Mouse (Mus musculus) midbrain, embryonic 10.5 days (tissue): ENCODE measurements around the gene Sap25. TPM values are rescaled to one million over a fixed set of nuclear protein-coding genes. Genes with fewer than 3 reads are reported as not detected.

Experiments used
- DNase-seq: peaks from one replicate; pipeline ENCODE4 v3.0.0-alpha.2; 2017; ENCODE audit warnings: low spot score
- H3K27ac ChIP-seq: fragments of 300-500 bp; sonication (generic); replicated peaks from 2 replicates; pipeline ENCODE4 v1.5.1; 2016; ENCODE audit warnings: mild to moderate bottlenecking
- H3K27me3 ChIP-seq: fragments of 300-500 bp; sonication (generic); 2 replicates; pipeline ENCODE4 v1.6.1; 2016; ENCODE audit warnings: low read depth, mild to moderate bottlenecking; ENCODE audit not compliant: poor library complexity, severe bottlenecking
- H3K36me3 ChIP-seq: fragments of 300-500 bp; sonication (generic); 2 replicates; pipeline ENCODE4 v1.6.1; 2016; ENCODE audit warnings: mild to moderate bottlenecking, moderate library complexity
- H3K4me1 ChIP-seq: fragments of 300-500 bp; sonication (generic); 2 replicates; pipeline ENCODE4 v1.6.1; 2016
- H3K4me3 ChIP-seq: fragments of 300-500 bp; sonication (generic); 2 replicates; pipeline ENCODE4 v1.5.1; 2016; ENCODE audit warnings: mild to moderate bottlenecking, moderate library complexity
- H3K9me3 ChIP-seq: fragments of 300-500 bp; sonication (generic); replicated peaks from 2 replicates; pipeline ENCODE4 v1.6.1; 2016; ENCODE audit warnings: mild to moderate bottlenecking
- WGBS: fragments of 180-500 bp; shearing (Covaris S2); methylation state at CpG from one replicate; pipeline ENCODE4 v1.1.7; 2016; 5-methylcytosine and 5-hydroxymethylcytosine counted together
- polyA plus RNA-seq: library from polyadenylated mRNA; unstranded; fragments of >200 nt; fragmentation: Nextera tagmentation; extraction: Ambion mirVana; gene quantifications from 2 replicates; pipeline ENCODE4 v1.2.1, GENCODE M21; 2016

Gene Sap25
- polyA plus RNA-seq, 1 experiment from 2014 or later = 7.7 TPM

GRCm38 (mm10) chr5:137674786-137675185, 33.7 kb downstream of the Sap25 start:
- WGBS = 92% methylated on average over 8 of the region's 8 CpGs
- Histone ChIP-seq H3K4me3 (no peak overlapping the region), H3K9me3 (no peaks in the 10 kb centered on the region), H3K36me3 (peaks cover 48% of the 10 kb centered on the region), H3K27ac (no peak overlapping the region), H3K27me3 (no peaks in the 10 kb centered on the region), H3K4me1 (peaks cover 9% of the 10 kb centered on the region; the same call in 1 of the 2 replicates)
- DNase-seq = no peak

GRCm38 (mm10) chr5:137677859-137678258, 36.7 kb downstream of the Sap25 start:
- H3K36me3 ChIP-seq = peaks cover 71% of the 10 kb centered on the region
- no peaks in the 10 kb centered on the region for H3K9me3 ChIP-seq
- 97% methylated on average over 8 of the region's 8 CpGs for WGBS

GRCm38 (mm10) chr5:137678736-137679135, 37.6 kb downstream of the Sap25 start:
- 92% methylated on average over 3 of the region's 3 CpGs for WGBS
- DNase-seq = no peak
- Histone ChIP-seq H3K27me3 (no peaks in the 10 kb centered on the region), H3K4me3 (no peak overlapping the region), H3K4me1 (peaks cover 19% of the 10 kb centered on the region), H3K27ac (no peak overlapping the region), H3K9me3 (no peaks in the 10 kb centered on the region), H3K36me3 (peaks cover 71% of the 10 kb centered on the region)

More at GRCm38 (mm10) chr5:137677859-137678258, 36.7 kb downstream of the Sap25 start:
- no peak for DNase-seq
- Histone ChIP-seq H3K4me1 (peaks cover 10% of the 10 kb centered on the region), H3K27ac (no peak overlapping the region), H3K27me3 (no peaks in the 10 kb centered on the region), H3K4me3 (no peak overlapping the region)

- H3K36me3 ChIP-seq = peaks cover 67% of the 10 kb centered on the region
- 89% methylated on average over 4 of the region's 4 CpGs for WGBS
Measured at GRCm38 (mm10) chr5:137679726-137680125, 38.6 kb downstream of the Sap25 start.

GRCm38 (mm10) chr5:137682526-137682925, 41.4 kb downstream of the Sap25 start:
- peaks cover 18% of the 10 kb centered on the region for H3K27me3 ChIP-seq
- no peak overlapping the region for H3K27ac ChIP-seq
- no peak for DNase-seq
- WGBS = 94% methylated on average over 6 of the region's 6 CpGs
- H3K4me1 ChIP-seq = peaks cover 30% of the 10 kb centered on the region
- H3K4me3 ChIP-seq = peak overlapping the region; percentile 82
- peaks cover 47% of the 10 kb centered on the region for H3K36me3 ChIP-seq
- no peaks in the 10 kb centered on the region for H3K9me3 ChIP-seq

More at GRCm38 (mm10) chr5:137679726-137680125, 38.6 kb downstream of the Sap25 start:
- no peak for DNase-seq
- Histone ChIP-seq H3K27me3 (no peaks in the 10 kb centered on the region), H3K4me1 (peaks cover 26% of the 10 kb centered on the region), H3K9me3 (no peaks in the 10 kb centered on the region), H3K27ac (no peak overlapping the region), H3K4me3 (no peak overlapping the region)

GRCm38 (mm10) chr5:137683388-137684293, 42.5 kb downstream of the Sap25 start:
- Histone ChIP-seq H3K27me3 (peaks cover 18% of the 10 kb centered on the region), H3K4me1 (peaks cover 30% of the 10 kb centered on the region), H3K4me3 (peak overlapping the region; percentile 82), H3K27ac (peak overlapping the region; percentile 90), H3K9me3 (no peaks in the 10 kb centered on the region), H3K36me3 (peaks cover 36% of the 10 kb centered on the region)
- DNase-seq = peak; percentile 23
- WGBS = 17% methylated on average over 28 of the region's 28 CpGs

- H3K27me3 ChIP-seq = peaks cover 18% of the 10 kb centered on the region
Measured at GRCm38 (mm10) chr5:137684294-137685123, 43.4 kb downstream of the Sap25 start, which contains the start of gene Agfg2. Gene Agfg2, minus strand, starts transcription at chr5:137684726.

DNA sequence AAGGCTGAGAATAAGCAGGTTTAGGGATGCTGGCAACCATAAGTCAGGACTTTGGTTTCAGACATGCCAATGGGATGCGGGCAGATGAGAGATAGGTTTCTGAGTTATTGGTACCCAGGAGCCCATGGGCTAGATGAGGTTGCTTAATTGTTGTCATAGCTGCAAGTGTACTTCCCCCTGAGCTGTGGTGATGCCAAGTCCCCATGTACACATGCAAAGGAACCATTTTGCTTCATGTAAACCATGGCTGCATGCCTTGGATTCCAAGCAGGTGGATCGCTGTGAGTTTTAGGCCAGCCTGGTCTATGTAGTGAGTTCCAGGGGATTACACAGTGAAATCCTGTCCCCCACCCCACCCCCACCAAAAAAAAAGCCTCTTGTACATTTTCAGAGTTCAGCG, 44.5 kb downstream of the Sap25 start:
- H3K4me1 ChIP-seq = peaks cover 30% of the 10 kb centered on the region
- H3K36me3 ChIP-seq = peaks cover 17% of the 10 kb centered on the region
- H3K4me3 ChIP-seq = no peak overlapping the region
- 94% methylated on average over 3 of the region's 3 CpGs for WGBS
- H3K27me3 ChIP-seq = peaks cover 18% of the 10 kb centered on the region
- no peak for DNase-seq
- H3K27ac ChIP-seq = peak overlapping the region; percentile 90
- H3K9me3 ChIP-seq = no peaks in the 10 kb centered on the region

More at GRCm38 (mm10) chr5:137684294-137685123, 43.4 kb downstream of the Sap25 start, which contains the start of gene Agfg2:
- Histone ChIP-seq H3K36me3 (peaks cover 29% of the 10 kb centered on the region), H3K27ac (peak within 1 kb of the TSS; percentile 90), H3K9me3 (no peaks in the 10 kb centered on the region), H3K4me3 (peak within 1 kb of the TSS; percentile 82), H3K4me1 (peaks cover 30% of the 10 kb centered on the region)
- under 1% methylated on average over 62 of the region's 62 CpGs for WGBS
- peak; percentile 99 for DNase-seq

- Histone ChIP-seq H3K4me3 (no peak overlapping the region), H3K4me1 (peaks cover 30% of the 10 kb centered on the region), H3K27me3 (peaks cover 18% of the 10 kb centered on the region), H3K9me3 (no peaks in the 10 kb centered on the region), H3K27ac (no peak overlapping the region), H3K36me3 (peaks cover 11% of the 10 kb centered on the region)
- WGBS = 87% methylated on average over 6 of the region's 6 CpGs
- DNase-seq = no peak
Measured at GRCm38 (mm10) chr5:137686127-137686790, 45.1 kb downstream of the Sap25 start.

DNA sequence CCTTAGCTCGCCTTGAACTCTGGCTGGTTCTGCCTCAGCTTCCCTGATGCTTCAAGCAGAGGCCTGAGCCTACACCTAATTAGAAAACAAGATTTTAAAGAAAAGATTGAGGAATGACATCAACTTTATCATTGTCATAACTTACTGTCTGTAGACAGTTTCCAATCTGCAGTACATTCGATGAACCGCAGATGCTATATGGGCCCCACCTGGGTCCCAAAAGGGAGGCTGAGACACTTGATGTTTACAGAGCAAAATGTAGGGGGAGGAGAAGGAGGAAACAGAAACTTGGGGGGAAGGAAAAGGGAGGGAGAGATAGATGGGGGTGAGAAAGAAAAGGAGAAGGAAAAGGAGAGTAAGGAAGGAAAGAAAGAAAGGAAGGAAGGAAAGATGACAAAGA, 48.8 kb downstream of the Sap25 start:
- 90% methylated on average over 3 of the region's 3 CpGs for WGBS
- no peak for DNase-seq

DNA sequence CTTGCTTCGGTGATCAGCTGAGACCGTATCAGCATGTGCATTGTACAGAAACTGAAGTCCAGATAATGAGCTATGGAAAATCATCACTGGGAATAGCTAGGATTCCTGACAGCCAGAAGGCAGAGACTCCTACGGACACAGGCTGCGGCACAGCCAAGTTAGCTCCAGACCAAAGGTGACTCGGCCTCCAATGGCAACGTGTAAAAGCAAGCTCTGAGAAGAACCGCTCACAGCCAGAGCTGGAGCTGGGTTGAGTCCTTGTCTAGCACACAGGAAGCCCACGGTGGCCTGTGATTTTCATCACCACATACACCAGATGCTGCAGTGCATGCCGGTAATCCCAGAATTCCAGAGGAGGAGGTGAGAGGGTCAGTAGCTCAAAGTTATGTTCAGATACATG, 49.4 kb downstream of the Sap25 start:
- Histone ChIP-seq H3K27ac (no peak overlapping the region), H3K9me3 (no peaks in the 10 kb centered on the region), H3K4me3 (no peak overlapping the region), H3K4me1 (peaks cover 8% of the 10 kb centered on the region; the same call in 1 of the 2 replicates), H3K36me3 (no peaks in the 10 kb centered on the region), H3K27me3 (peaks cover 14% of the 10 kb centered on the region)
- WGBS = 76% methylated on average over 9 of the region's 9 CpGs
- no peak for DNase-seq

More for the DNA sequence above, 48.8 kb downstream of the Sap25 start:
- H3K36me3 ChIP-seq = no peaks in the 10 kb centered on the region
- no peaks in the 10 kb centered on the region for H3K9me3 ChIP-seq
- peaks cover 18% of the 10 kb centered on the region for H3K27me3 ChIP-seq
- H3K27ac ChIP-seq = no peak overlapping the region
- H3K4me1 ChIP-seq = peaks cover 10% of the 10 kb centered on the region; the same call in 1 of the 2 replicates
- H3K4me3 ChIP-seq = no peak overlapping the region

DNA sequence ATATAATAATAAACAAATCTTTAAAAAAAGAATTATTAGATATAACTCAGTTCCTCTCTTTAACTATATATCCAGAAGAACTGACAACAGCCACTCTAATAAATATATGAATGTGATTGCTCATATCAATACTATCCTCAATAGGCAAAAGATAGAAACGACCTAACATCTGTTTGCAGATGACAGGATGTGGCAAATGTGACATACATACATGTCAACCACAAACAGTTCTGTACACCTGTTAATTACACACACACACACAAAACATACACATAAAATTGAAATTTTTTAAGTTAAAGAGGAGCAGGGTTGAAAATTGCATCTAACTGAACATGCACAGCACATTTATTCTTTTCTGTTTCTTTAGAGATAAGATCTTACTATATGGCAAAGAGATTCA, 50.7 kb downstream of the Sap25 start:
- H3K9me3 ChIP-seq = no peaks in the 10 kb centered on the region
- H3K4me3 ChIP-seq = no peak overlapping the region
- no peak for DNase-seq
- H3K27ac ChIP-seq = no peak overlapping the region
- no peaks in the 10 kb centered on the region for H3K36me3 ChIP-seq
- peaks cover 8% of the 10 kb centered on the region; the same call in 1 of the 2 replicates for H3K4me1 ChIP-seq
- WGBS = 76% methylated on average over 1 of the region's 1 CpGs
- H3K27me3 ChIP-seq = 0 out of 2 replicates have a peak, but pooled peaks cover under 1% of the 10 kb centered on the region
